In the genomic region with DNA sequence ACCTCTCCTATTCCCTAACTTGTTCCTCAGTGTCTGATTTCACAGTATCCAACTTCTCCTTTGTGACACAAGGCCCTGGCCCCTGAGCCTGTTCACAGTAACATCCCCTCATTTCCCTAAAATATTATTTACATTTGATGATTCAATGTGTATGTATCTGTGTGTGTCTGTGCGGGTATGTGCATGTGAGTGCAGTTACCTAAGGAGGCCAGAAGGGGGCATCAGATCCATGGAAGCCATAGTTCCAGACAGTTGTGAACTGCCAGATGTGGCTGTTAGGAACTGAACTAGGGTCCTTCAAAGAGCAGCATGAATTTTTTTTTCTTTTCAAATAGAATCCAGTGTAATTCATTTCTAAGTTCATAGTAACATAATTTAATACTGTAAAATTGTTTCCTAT, we compare ENCODE assay signal across 22 mouse cellular contexts. TPM values are rescaled to one million over a fixed set of nuclear protein-coding genes. Genes with fewer than 3 reads are reported as not detected.
DNase-seq lines count a peak whose midpoint lies in the region; ATAC-seq and TF ChIP-seq lines count a peak whose summit lies in the region.
"Had no signal": no experiment of that assay in that cellular context is flagged by ENCODE, and none has a peak within 500 bp of the region (broad histone marks: within the 10 kb centered on the region; RNA-seq: fewer than 3 reads in every experiment).

No protein-coding gene starts in this region.

- no peak overlapping the region for H3K4me3 ChIP-seq in layer of hippocampus, adult 2 months
- H3K4me3 ChIP-seq: embryonic facial prominence, embryonic 15.5 days; forebrain, embryonic 10.5 days; heart, embryonic 12.5 days; hindbrain, embryonic 15.5 days; limb, embryonic 10.5 days; liver, embryonic 13.5 days; midbrain, embryonic 12.5 days had no signal

- no peak overlapping the region for H3K27ac ChIP-seq in layer of hippocampus, adult 2 months
- H3K27ac ChIP-seq: embryonic facial prominence, embryonic 15.5 days; forebrain, embryonic 10.5 days; hindbrain, embryonic 15.5 days; limb, embryonic 10.5 days; liver, embryonic 13.5 days; midbrain, embryonic 12.5 days had no signal

- peak; percentile 24 for DNase-seq in CD4-positive, CD25-positive, alpha-beta regulatory T cell, adult 2 months (ENCODE audit: low read depth, low spot score)
- no peak for DNase-seq in layer of hippocampus, adult 2 months (ENCODE audit: low spot score in 2 of 2)
- DNase-seq in layer of hippocampus, adult 8-10 months (ENCODE audit: low spot score in 2 of 2) = no peak
- DNase-seq in 3T3-L1 (ENCODE audit: low read depth, low spot score) (peak; percentile 8), R1 (ENCODE audit: low read depth, low spot score) (peak; percentile 54)
- no peak for DNase-seq in spleen, adult 12 weeks (ENCODE audit: low spot score)
- DNase-seq in cerebellum, adult 18-20 months = no peak
- DNase-seq: adrenal gland, postnatal 14 days; cerebellum, adult 9-11 months; embryo, embryonic 11 days; kidney, adult 9 months; layer of hippocampus, postnatal 36 days; liver, embryonic 13.5 days; lung, postnatal 14 days; thymus, adult 2 months had no signal

- TF ChIP-seq CTCF in layer of hippocampus, adult 2 months (conservative IDR thresholded peaks at IDR 0.05) = peak; percentile 62

- ATAC-seq in CD4-positive, CD25-positive, alpha-beta regulatory T cell, adult 4 months = no peak

RNA-seq across cellular contexts. Expression of a gene that starts 10.1 kb away (rescaled TPM):
- not detected for polyA plus RNA-seq in CD4-positive, CD25-positive, alpha-beta regulatory T cell, adult 4 months (2017; shearing (Covaris generic))
- total RNA-seq in layer of hippocampus, adult 2 months (2021) = 10 to 100 TPM; 36.1 to 41.4 TPM
- 10 to 100 TPM; 37.6 to 48.2 (median 41.8) TPM for total RNA-seq in layer of hippocampus, adult 8-10 months (2022)
- polyA plus RNA-seq: heart, embryonic 12.5 days; liver, embryonic 13.5 days had no signal

RNA-seq across cellular contexts. Expression of a gene that starts 33.0 kb away (rescaled TPM):
- 10 to 100 TPM; 18.3 to 21.5 TPM for polyA plus RNA-seq in CD4-positive, CD25-positive, alpha-beta regulatory T cell, adult 4 months (2017; shearing (Covaris generic))
- 10 to 100 TPM; 32.5 to 37.0 TPM for total RNA-seq in layer of hippocampus, adult 2 months (2021)
- 10 to 100 TPM; 29.9 to 41.0 (median 34.0) TPM for total RNA-seq in layer of hippocampus, adult 8-10 months (2022)

RNA-seq across cellular contexts. Expression of a gene that starts 42.2 kb away (rescaled TPM):
- 10 to 100 TPM; 80.4 to 96.5 TPM for polyA plus RNA-seq in CD4-positive, CD25-positive, alpha-beta regulatory T cell, adult 4 months (2017; shearing (Covaris generic))
- 10 to 100 TPM; 85.7 to 94.3 TPM for total RNA-seq in layer of hippocampus, adult 2 months (2021)
- 100 to 1,000 TPM in 2 of 4 experiments, 10 to 100 TPM in 2; 97.7 to 104 (median 99.8) TPM for total RNA-seq in layer of hippocampus, adult 8-10 months (2022)

Comparison
In these comparisons a context has a peak if more than half of its experiments do, and no peak if none do; other contexts are left out.
1. DNase-seq: peak in CD4-positive, CD25-positive, alpha-beta regulatory T cell, adult 2 months (single experiment), 3T3-L1 (single experiment) and R1 (single experiment); none in layer of hippocampus, adult 2 months (0 of 2), layer of hippocampus, adult 8-10 months (0 of 2), spleen, adult 12 weeks (single experiment) and cerebellum, adult 18-20 months (0 of 2).